14 mouse cellular contexts compared by ENCODE assay signal in genomic region chr19:4590025-4590424, GRCm38 (mm10). TPM values are rescaled to one million over a fixed set of nuclear protein-coding genes. Genes with fewer than 3 reads are reported as not detected.
DNase-seq lines count a peak whose midpoint lies in the region; ATAC-seq and TF ChIP-seq lines count a peak whose summit lies in the region.
"Had no signal": no experiment of that assay in that cellular context is flagged by ENCODE, and none has a peak within 500 bp of the region (broad histone marks: within the 10 kb centered on the region; RNA-seq: fewer than 3 reads in every experiment).

No protein-coding gene starts in this region.

- H3K36me3 ChIP-seq in lung, embryonic 14.5 days (ENCODE audit: insufficient read depth), result no peaks in the 10 kb centered on the region
- no peaks in the 10 kb centered on the region for H3K36me3 ChIP-seq in stomach, postnatal 0 days (ENCODE audit: control insufficient read depth, insufficient read depth, low read length)
- no peaks in the 10 kb centered on the region for H3K36me3 ChIP-seq in midbrain, embryonic 16.5 days (ENCODE audit: control insufficient read depth, insufficient read depth, low read length)

- intact Hi-C loops in heart, postnatal 36 days (cut with DNase I), result no loop called here

- no peak overlapping the region for H3K4me2 ChIP-seq in lung, embryonic 14.5 days
- no peak overlapping the region for H3K4me2 ChIP-seq in stomach, postnatal 0 days (replicated peaks; ENCODE audit: low read depth)
- no peak overlapping the region for H3K4me2 ChIP-seq in midbrain, embryonic 16.5 days (ENCODE audit: low read length)
- H3K4me2 ChIP-seq: hindbrain, embryonic 14.5 days; midbrain, embryonic 11.5 days had no signal

- ATAC-seq in lung, embryonic 14.5 days (ENCODE audit: insufficient read depth), result no peak
- ATAC-seq in stomach, postnatal 0 days (ENCODE audit: low FRiP score, low TSS enrichment), result peak; percentile 50; the same call in 1 of the 2 replicates
- ATAC-seq in midbrain, embryonic 16.5 days, result no peak

- no peaks in the 10 kb centered on the region for H3K4me1 ChIP-seq in lung, embryonic 14.5 days (ENCODE audit: insufficient read depth)
- H3K4me1 ChIP-seq in stomach, postnatal 0 days (replicated peaks; ENCODE audit: control insufficient read depth, insufficient read depth), result no peaks in the 10 kb centered on the region
- H3K4me1 ChIP-seq in midbrain, embryonic 16.5 days (ENCODE audit: control insufficient read depth, insufficient read depth, low read length), result no peaks in the 10 kb centered on the region

- no peak overlapping the region for H3K9ac ChIP-seq in lung, embryonic 14.5 days
- H3K9ac ChIP-seq in stomach, postnatal 0 days (ENCODE audit: low read length), result no peak overlapping the region
- no peak overlapping the region for H3K9ac ChIP-seq in midbrain, embryonic 16.5 days (ENCODE audit: low read depth, low read length)
- H3K9ac ChIP-seq: hindbrain, embryonic 14.5 days; liver, embryonic 14.5 days had no signal

- 79% methylated on average over 3 of the region's 3 CpGs for WGBS in lung, embryonic 14.5 days
- 46% methylated on average over 3 of the region's 3 CpGs for WGBS in stomach, postnatal 0 days
- WGBS in midbrain, embryonic 16.5 days, result 94% methylated on average over 3 of the region's 3 CpGs

- H3K27ac ChIP-seq in lung, embryonic 14.5 days (ENCODE audit: low read depth), result no peak overlapping the region
- H3K27ac ChIP-seq in stomach, postnatal 0 days (replicated peaks), result peak overlapping the region; percentile 30; the same call in 1 of the 2 replicates
- no peak overlapping the region for H3K27ac ChIP-seq in midbrain, embryonic 16.5 days (ENCODE audit: low read length)
- H3K27ac ChIP-seq: hindbrain, embryonic 14.5 days; kidney, postnatal 0 days; liver, embryonic 14.5 days had no signal

- TF ChIP-seq EP300 in stomach, postnatal 0 days (optimal IDR thresholded peaks at IDR 0.05), result no peak

- peak; percentile 47 for DNase-seq in kidney, adult 9 months
- no peak for DNase-seq in kidney, adult 18-20 months
- peak; percentile 40 for DNase-seq in CD4-positive, CD25-positive, alpha-beta regulatory T cell, adult 2 months (ENCODE audit: low read depth, low spot score)
- peak; percentile 33 for DNase-seq in lung, embryonic 14.5 days
- DNase-seq in stomach, postnatal 0 days (ENCODE audit: low spot score), result peak; percentile 53
- DNase-seq in heart, postnatal 36 days, result no peak
- DNase-seq in urinary bladder, adult 18-20 months (ENCODE audit: low spot score in 2 of 2), result no peak
- DNase-seq: adrenal gland, adult 8-10 months had no signal

- H3K9me3 ChIP-seq in lung, embryonic 14.5 days (ENCODE audit: low read depth, low read length), result no peaks in the 10 kb centered on the region
- no peaks in the 10 kb centered on the region for H3K9me3 ChIP-seq in stomach, postnatal 0 days (ENCODE audit: control insufficient read depth, low read length)
- H3K9me3 ChIP-seq in midbrain, embryonic 16.5 days (replicated peaks; ENCODE audit: control insufficient read depth, low read length, poor library complexity, severe bottlenecking), result no peaks in the 10 kb centered on the region

- H3K4me3 ChIP-seq in lung, embryonic 14.5 days (ENCODE audit: low read depth, low read length), result no peak overlapping the region
- no peak overlapping the region for H3K4me3 ChIP-seq in stomach, postnatal 0 days (ENCODE audit: low read depth, low read length)
- H3K4me3 ChIP-seq in midbrain, embryonic 16.5 days (ENCODE audit: low read depth, low read length), result no peak overlapping the region
- H3K4me3 ChIP-seq: erythroblast, embryonic 14.5 days had no signal

- H3K27me3 ChIP-seq in lung, embryonic 14.5 days (ENCODE audit: insufficient read depth, low read length), result no peaks in the 10 kb centered on the region
- no peaks in the 10 kb centered on the region for H3K27me3 ChIP-seq in stomach, postnatal 0 days (ENCODE audit: control insufficient read depth, insufficient read depth, low read length)
- H3K27me3 ChIP-seq in midbrain, embryonic 16.5 days (ENCODE audit: control insufficient read depth, insufficient read depth, low read depth, low read length), result no peaks in the 10 kb centered on the region

- no peak for TF ChIP-seq CTCF in lung, embryonic 14.5 days (IDR thresholded peaks at IDR 0.05; ENCODE audit: low read depth)
- TF ChIP-seq CTCF in stomach, postnatal 0 days (IDR thresholded peaks at IDR 0.05; ENCODE audit: low read depth), result no peak

RNA-seq across cellular contexts. Expression of gene Lrfn4, which starts 25.4 kb away (rescaled TPM):
- polyA plus RNA-seq in lung, embryonic 14.5 days (2014; fragmentation: Nextera tagmentation; extraction: Ambion mirVana), result 10.0 and 10.1 TPM in 2 replicates
- polyA plus RNA-seq in stomach, postnatal 0 days (2015; fragmentation: Nextera tagmentation; extraction: Ambion mirVana), result 4.3 and 5.0 TPM in 2 replicates
- 10.4 and 11.3 TPM in 2 replicates for polyA plus RNA-seq in midbrain, embryonic 16.5 days (2015; fragmentation: Nextera tagmentation; extraction: Ambion mirVana)
- total RNA-seq in heart, postnatal 36 days (2021), result 1 to 10 TPM; 7.7 to 9.2 TPM

RNA-seq across cellular contexts. Expression of gene Rce1, which starts 35.4 kb away (rescaled TPM):
- 72.6 and 74.7 TPM in 2 replicates for polyA plus RNA-seq in lung, embryonic 14.5 days (2014; fragmentation: Nextera tagmentation; extraction: Ambion mirVana)
- polyA plus RNA-seq in stomach, postnatal 0 days (2015; fragmentation: Nextera tagmentation; extraction: Ambion mirVana), result 46.4 and 49.4 TPM in 2 replicates
- 51.4 and 52.4 TPM in 2 replicates for polyA plus RNA-seq in midbrain, embryonic 16.5 days (2015; fragmentation: Nextera tagmentation; extraction: Ambion mirVana)
- total RNA-seq in heart, postnatal 36 days (2021), result 10 to 100 TPM in 1 of 2 experiments, 1 to 10 TPM in 1; 9.4 to 10.1 TPM

Comparison
In these comparisons a context has a peak if more than half of its experiments do, and no peak if none do; other contexts are left out.
1. DNase-seq: peak in kidney, adult 9 months (single experiment), CD4-positive, CD25-positive, alpha-beta regulatory T cell, adult 2 months (single experiment), lung, embryonic 14.5 days (single experiment) and stomach, postnatal 0 days (single experiment); none in kidney, adult 18-20 months (single experiment), heart, postnatal 36 days (0 of 2) and urinary bladder, adult 18-20 months (0 of 2).